Comparison of ENCODE assay signal across 2 mouse cellular contexts in the genomic region with DNA sequence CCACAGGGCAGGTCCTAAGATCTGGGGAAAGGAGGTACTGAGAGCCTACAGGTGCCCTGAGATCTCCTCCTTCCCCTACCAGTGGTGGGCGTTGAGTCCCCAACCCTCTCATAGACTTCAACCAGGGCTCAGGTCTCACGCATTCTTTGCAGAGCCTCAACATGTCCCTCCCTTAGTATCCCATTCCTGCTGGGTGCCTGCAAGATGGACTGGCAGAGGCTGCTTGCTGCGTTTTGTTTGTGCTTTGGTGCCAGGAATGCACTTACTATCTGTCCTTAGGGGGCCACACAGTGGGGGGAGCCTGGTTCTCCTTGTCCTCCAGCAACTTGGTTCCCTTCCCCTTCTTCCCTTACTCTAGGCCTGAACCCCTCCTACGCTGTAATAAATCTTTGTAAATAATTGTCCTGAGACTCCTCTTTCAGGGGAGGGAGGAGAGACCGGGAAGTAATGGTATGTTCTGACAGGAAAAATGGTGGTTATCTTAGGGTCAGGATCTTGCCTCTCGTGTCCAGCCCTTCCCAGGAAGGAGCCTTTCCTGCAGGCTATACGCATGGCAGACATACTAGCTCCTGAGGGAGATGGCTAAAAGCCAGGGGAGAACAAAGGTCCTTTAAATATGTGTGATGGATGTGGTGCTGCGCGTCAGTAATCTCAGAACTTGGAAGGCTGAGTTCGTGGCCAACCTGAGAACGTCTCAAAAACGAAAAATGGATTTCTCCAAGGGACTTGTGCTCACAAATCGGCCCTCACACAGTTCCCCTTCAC.
TF ChIP-seq lines count a peak whose summit lies in the region.

No protein-coding gene starts in this region.

TF ChIP-seq in CH12.LX, 34 proteins besides CTCF, POLR2A, EP300 and RAD21 (continued from another document):
- no peak for TF ChIP-seq GABPA (IDR thresholded peaks at IDR 0.05; ENCODE audit: insufficient replicate concordance, low read depth, low read length)
- no peak for TF ChIP-seq UBTF (IDR thresholded peaks at IDR 0.05; ENCODE audit: low read depth, low read length)
- no peak for TF ChIP-seq ZKSCAN1 (IDR thresholded peaks at IDR 0.05; ENCODE audit: borderline replicate concordance, low read depth, low read length)
- no peak for TF ChIP-seq POLR2AphosphoS2 (IDR thresholded peaks at IDR 0.05; ENCODE audit: low read depth, low read length)
- no peak for TF ChIP-seq USF1 (IDR thresholded peaks at IDR 0.05; ENCODE audit: low read depth, low read length)
- TF ChIP-seq MAFK (IDR thresholded peaks at IDR 0.05; ENCODE audit: insufficient replicate concordance, low read length) = no peak
- no peak for TF ChIP-seq NRF1 (IDR thresholded peaks at IDR 0.05; ENCODE audit: low read depth, low read length)
- TF ChIP-seq SIN3A (IDR thresholded peaks at IDR 0.05; ENCODE audit: low read length) = no peak
- TF ChIP-seq IRF4 (IDR thresholded peaks at IDR 0.05; ENCODE audit: low read depth, low read length) = no peak
- TF ChIP-seq BHLHE40 (IDR thresholded peaks at IDR 0.05; ENCODE audit: low read depth, low read length) = no peak

TF ChIP-seq in ES-E14, 5 proteins besides CTCF, POLR2A, EP300 and RAD21 (continued from another document):
- no peak for TF ChIP-seq MAFK (IDR thresholded peaks at IDR 0.05; ENCODE audit: insufficient read depth, low read depth, low read length)
- no peak for TF ChIP-seq ZNF384 (IDR thresholded peaks at IDR 0.05; ENCODE audit: low read depth, low read length)
- TF ChIP-seq CHD2 (IDR thresholded peaks at IDR 0.05; ENCODE audit: low read depth, low read length) = no peak
- no peak for TF ChIP-seq ZC3H11A (IDR thresholded peaks at IDR 0.05; ENCODE audit: borderline replicate concordance, low read depth, low read length)
